Mouse (Mus musculus) limb, embryonic 12.5 days (tissue): ENCODE measurements around the gene Akap13. TPM values are rescaled to one million over a fixed set of nuclear protein-coding genes. Genes with fewer than 3 reads are reported as not detected.
A peak's percentile ranks its signal among the peaks of the same experiment; 100 is the strongest.

Experiments used
- ATAC-seq: fragments of 200-750 bp; cut with Nextera tagmentation; 2 replicates; pipeline ENCODE4 v1.8.0; 2017; ENCODE audit warnings: low read depth, moderate TSS enrichment; ENCODE audit not compliant: insufficient number of reproducible peaks, insufficient read depth, low FRiP score, low TSS enrichment
- H3K27ac ChIP-seq: fragments of 300-500 bp; sonication (generic); 2 replicates; pipeline ENCODE4 v1.5.1; 2016; ENCODE audit warnings: mild to moderate bottlenecking, moderate library complexity
- H3K27me3 ChIP-seq: fragments of 300-500 bp; sonication (generic); 2 replicates; pipeline ENCODE4 v1.6.1; 2016; ENCODE audit warnings: mild to moderate bottlenecking, moderate library complexity
- H3K36me3 ChIP-seq: fragments of 300-500 bp; sonication (generic); 2 replicates; pipeline ENCODE4 v1.6.1; 2016; ENCODE audit warnings: mild to moderate bottlenecking, moderate library complexity
- H3K4me1 ChIP-seq: fragments of 300-500 bp; sonication (generic); replicated peaks from 2 replicates; pipeline ENCODE4 v1.6.1; 2016
- H3K4me2 ChIP-seq: fragments of 300-500 bp; sonication (generic); 2 replicates; pipeline ENCODE4 v1.6.1; 2016; ENCODE audit warnings: mild to moderate bottlenecking, moderate library complexity
- H3K4me3 ChIP-seq: fragments of 300-500 bp; sonication (generic); replicated peaks from 2 replicates; pipeline ENCODE4 v1.5.1; 2016; ENCODE audit warnings: mild to moderate bottlenecking
- H3K9ac ChIP-seq: fragments of 300-500 bp; sonication (generic); replicated peaks from 2 replicates; pipeline ENCODE4 v1.6.1; 2016; ENCODE audit warnings: mild to moderate bottlenecking, moderate library complexity
- H3K9me3 ChIP-seq: fragments of 300-500 bp; sonication (generic); 2 replicates; pipeline ENCODE4 v1.6.1; 2016; ENCODE audit warnings: mild to moderate bottlenecking, moderate library complexity
- WGBS: fragments of 180-500 bp; shearing (Covaris S2); methylation state at CpG from one replicate; pipeline ENCODE4 v1.1.7; 2016; 5-methylcytosine and 5-hydroxymethylcytosine counted together
- polyA plus RNA-seq: library from polyadenylated mRNA; unstranded; fragments of >200 nt; fragmentation: Nextera tagmentation; extraction: Ambion mirVana; gene quantifications from 2 replicates; pipeline ENCODE4 v1.2.1, GENCODE M21; 2016

Gene Akap13
- polyA plus RNA-seq, 1 experiment from 2014 or later, result 44.9 TPM

DNA sequence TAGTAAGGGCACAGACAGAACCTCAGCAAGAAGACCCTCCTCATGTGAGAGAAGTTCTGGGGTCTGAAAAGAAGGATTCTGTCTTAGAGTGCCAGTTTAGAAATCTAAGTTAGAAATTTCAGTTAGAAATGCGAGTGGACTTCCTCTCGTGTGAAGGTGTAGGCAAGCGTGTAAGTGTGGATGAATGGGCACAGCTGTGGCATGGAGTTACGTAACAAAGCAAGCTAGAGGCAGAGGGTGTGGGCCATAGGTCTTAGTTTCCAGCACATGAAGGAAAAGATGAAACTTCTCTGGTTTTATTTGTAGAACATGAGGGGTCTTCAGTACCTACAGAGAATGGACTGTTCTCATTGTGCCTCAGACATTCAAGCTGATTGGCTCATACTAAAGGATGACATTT is 112.9 kb downstream of the Akap13 start:
- Histone ChIP-seq H3K4me3 (no peak overlapping the region), H3K27me3 (no peaks in the 10 kb centered on the region)
- WGBS, result 87% methylated on average over 4 of the region's 4 CpGs

DNA sequence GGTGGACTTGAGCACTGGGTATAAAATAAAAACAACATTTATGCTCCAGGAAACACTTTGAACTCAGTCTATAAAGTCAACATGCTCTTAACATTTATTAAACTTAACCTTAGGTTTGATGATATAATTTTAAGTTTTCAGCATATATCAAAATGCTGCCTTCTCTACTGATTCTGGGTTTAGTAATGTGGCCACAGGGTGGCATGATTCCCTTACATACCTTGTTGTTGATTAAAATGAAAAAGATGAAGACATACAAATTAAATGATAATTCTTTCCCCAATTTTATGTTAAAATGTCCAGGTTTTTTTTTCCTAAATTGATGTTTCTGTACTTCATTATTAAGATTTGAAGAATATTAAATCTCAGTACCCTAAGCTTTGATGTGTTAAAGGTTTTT is 113.5 kb downstream of the Akap13 start:
- Histone ChIP-seq H3K27ac (no peak overlapping the region), H3K36me3 (0 out of 2 replicates have a peak, but pooled peaks cover 3% of the 10 kb centered on the region), H3K9ac (no peak overlapping the region), H3K27me3 (no peaks in the 10 kb centered on the region), H3K9me3 (no peaks in the 10 kb centered on the region), H3K4me2 (no peak overlapping the region), H3K4me1 (no peaks in the 10 kb centered on the region), H3K4me3 (no peak overlapping the region)
- ATAC-seq, result no peak

More for the DNA sequence above, 112.9 kb downstream of the Akap13 start:
- no peak overlapping the region for H3K27ac ChIP-seq
- H3K4me2 ChIP-seq, result no peak overlapping the region
- no peaks in the 10 kb centered on the region for H3K4me1 ChIP-seq
- no peak overlapping the region for H3K9ac ChIP-seq
- H3K36me3 ChIP-seq, result 0 out of 2 replicates have a peak, but pooled peaks cover 3% of the 10 kb centered on the region
- H3K9me3 ChIP-seq, result no peaks in the 10 kb centered on the region
- ATAC-seq, result no peak

- Histone ChIP-seq H3K4me1 (peaks cover 7% of the 10 kb centered on the region), H3K9me3 (no peaks in the 10 kb centered on the region), H3K27me3 (no peaks in the 10 kb centered on the region), H3K9ac (no peak overlapping the region), H3K36me3 (0 out of 2 replicates have a peak, but pooled peaks cover 3% of the 10 kb centered on the region), H3K27ac (no peak overlapping the region), H3K4me2 (no peak overlapping the region), H3K4me3 (no peak overlapping the region)
- WGBS, result 89% methylated on average over 3 of the region's 3 CpGs
- ATAC-seq, result no peak
These were observed 114.9 kb downstream of the Akap13 start for GRCm38 (mm10) chr7:75570218-75570617.

DNA sequence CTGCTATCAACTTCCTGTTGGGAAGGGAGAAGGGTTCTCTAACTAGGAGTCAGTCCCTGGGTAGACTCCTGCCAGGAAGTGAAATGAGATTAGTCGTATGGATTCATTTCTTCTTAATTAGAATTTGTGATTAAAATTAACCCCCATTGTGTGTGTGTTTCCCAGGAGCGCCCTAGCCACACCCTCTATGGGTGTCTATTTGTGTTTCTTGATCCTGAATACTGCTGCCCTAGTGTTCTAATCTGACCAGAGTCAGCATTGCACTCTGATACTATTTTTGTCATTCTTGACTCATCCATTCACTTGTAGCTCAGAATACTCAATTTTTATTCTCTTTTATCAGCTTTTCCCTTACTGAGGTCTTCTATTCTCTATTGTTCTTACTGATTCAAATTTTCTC is 115.7 kb downstream of the Akap13 start:
- H3K9me3 ChIP-seq, result no peaks in the 10 kb centered on the region
- ATAC-seq, result no peak
- H3K4me2 ChIP-seq, result no peak overlapping the region
- peaks cover 15% of the 10 kb centered on the region for H3K4me1 ChIP-seq
- H3K4me3 ChIP-seq, result no peak overlapping the region
- H3K27ac ChIP-seq, result no peak overlapping the region
- no peak overlapping the region for H3K9ac ChIP-seq
- H3K36me3 ChIP-seq, result 0 out of 2 replicates have a peak, but pooled peaks cover 3% of the 10 kb centered on the region
- 86% methylated on average over 2 of the region's 2 CpGs for WGBS
- H3K27me3 ChIP-seq, result no peaks in the 10 kb centered on the region

DNA sequence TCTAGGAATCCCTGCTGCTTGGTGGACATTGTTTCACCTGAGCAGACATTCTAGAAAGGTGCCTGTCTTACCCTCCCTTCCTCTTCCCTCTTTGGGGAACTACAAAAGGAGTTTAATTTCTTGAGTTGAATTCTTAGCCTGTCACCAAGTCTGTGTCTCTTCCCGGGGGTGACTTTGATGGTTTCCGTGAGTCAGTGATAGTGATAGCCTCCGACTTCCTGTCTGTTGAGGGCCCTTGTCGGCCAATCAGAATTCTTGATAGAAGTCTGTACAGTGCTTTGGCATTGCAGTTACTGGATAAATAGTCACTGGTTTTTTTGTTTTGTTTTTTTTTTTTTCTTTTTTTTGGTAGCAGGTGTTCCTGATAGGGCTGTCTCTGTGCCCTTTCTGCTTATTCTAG is 116.8 kb downstream of the Akap13 start:
- 0 out of 2 replicates have a peak, but pooled peaks cover 7% of the 10 kb centered on the region for H3K36me3 ChIP-seq
- no peak for ATAC-seq
- H3K27ac ChIP-seq, result no peak overlapping the region
- peaks cover 15% of the 10 kb centered on the region for H3K4me1 ChIP-seq
- H3K9me3 ChIP-seq, result no peaks in the 10 kb centered on the region
- no peak overlapping the region for H3K4me3 ChIP-seq
- no peaks in the 10 kb centered on the region for H3K27me3 ChIP-seq
- H3K4me2 ChIP-seq, result no peak overlapping the region
- WGBS, result 95% methylated on average over 4 of the region's 4 CpGs
- H3K9ac ChIP-seq, result no peak overlapping the region

GRCm38 (mm10) chr7:75575120-75575649 is 119.9 kb downstream of the Akap13 start:
- no peak for ATAC-seq
- peak overlapping the region; percentile 70; the same call in 1 of the 2 replicates for H3K27ac ChIP-seq
- no peaks in the 10 kb centered on the region for H3K9me3 ChIP-seq

DNA sequence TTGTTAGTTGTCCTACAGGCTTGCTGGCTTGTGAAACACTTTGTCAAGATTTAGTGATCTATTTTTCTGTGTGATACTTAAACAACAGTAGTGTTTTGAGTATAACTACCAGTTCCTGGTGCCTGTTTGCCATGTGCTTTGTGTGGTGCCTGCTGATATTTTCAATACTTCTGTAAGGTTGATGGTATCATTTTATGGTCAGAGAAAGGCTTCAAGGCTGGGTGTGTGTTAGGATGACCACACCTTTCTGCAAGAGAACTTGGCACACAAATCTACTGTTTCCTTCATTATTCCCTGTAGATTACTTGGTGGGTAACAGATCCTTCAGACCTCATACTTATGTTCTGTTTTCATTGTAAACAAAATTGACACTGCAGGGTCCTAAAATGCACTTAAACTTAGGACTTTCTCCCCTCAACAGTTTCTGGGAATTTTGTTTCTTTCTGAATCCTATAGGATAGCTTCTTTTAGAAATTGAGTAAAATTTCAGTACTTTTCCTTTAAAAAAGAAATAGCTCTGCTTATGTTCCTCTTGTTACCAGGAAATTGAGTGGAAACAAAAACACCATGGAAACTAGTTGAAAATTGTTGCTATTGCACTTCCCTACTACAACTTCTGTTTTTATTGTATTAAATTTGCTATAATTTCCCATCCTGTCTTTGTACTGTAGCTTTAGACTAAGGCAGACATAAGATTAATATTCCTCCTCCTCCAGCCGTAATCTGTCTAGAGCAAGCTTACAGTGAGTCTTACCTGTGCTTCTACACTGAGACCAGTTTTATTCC is 120.7 kb downstream of the Akap13 start:
- no peak overlapping the region for H3K4me3 ChIP-seq
- H3K27me3 ChIP-seq, result no peaks in the 10 kb centered on the region
- ATAC-seq, result no peak
- peaks cover 22% of the 10 kb centered on the region for H3K36me3 ChIP-seq
- no peak overlapping the region for H3K9ac ChIP-seq
- H3K9me3 ChIP-seq, result no peaks in the 10 kb centered on the region
- H3K4me1 ChIP-seq, result peaks cover 15% of the 10 kb centered on the region
- WGBS, result 88% methylated on average over 1 of the region's 1 CpGs
- H3K27ac ChIP-seq, result 0 out of 2 replicates have a peak overlapping the region, but pooled peaks have one; percentile 12
- H3K4me2 ChIP-seq, result no peak overlapping the region

More at GRCm38 (mm10) chr7:75575120-75575649, 119.9 kb downstream of the Akap13 start:
- peaks cover 15% of the 10 kb centered on the region for H3K36me3 ChIP-seq
- 24% methylated on average over 9 of the region's 9 CpGs for WGBS
- no peak overlapping the region for H3K9ac ChIP-seq
- H3K4me3 ChIP-seq, result no peak overlapping the region
- no peaks in the 10 kb centered on the region for H3K27me3 ChIP-seq
- H3K4me2 ChIP-seq, result no peak overlapping the region; the same call in 1 of the 2 replicates
- peaks cover 15% of the 10 kb centered on the region for H3K4me1 ChIP-seq

DNA sequence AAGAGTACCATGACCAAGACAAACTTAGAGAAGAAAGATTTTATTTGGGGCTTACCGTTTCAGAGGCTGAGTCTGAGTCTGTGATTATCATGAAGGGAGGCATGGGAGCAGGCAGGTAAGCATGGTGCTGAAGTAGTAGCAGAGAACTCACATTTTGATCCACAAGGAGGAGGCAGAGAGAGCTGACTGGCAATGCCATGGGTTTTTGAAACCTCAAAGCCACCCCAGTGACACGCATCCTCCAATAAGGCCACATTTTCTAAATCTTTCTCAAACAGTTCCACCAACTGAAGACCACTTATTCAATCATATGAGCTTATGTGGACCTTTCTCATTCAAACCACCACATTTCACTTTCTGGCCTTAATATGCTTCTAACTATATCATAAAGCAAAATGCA is 121.5 kb downstream of the Akap13 start:
- peaks cover 15% of the 10 kb centered on the region for H3K4me1 ChIP-seq
- no peaks in the 10 kb centered on the region for H3K9me3 ChIP-seq
- 98% methylated on average over 2 of the region's 2 CpGs for WGBS
- H3K4me3 ChIP-seq, result no peak overlapping the region
- no peak for ATAC-seq
- no peak overlapping the region for H3K4me2 ChIP-seq
- no peaks in the 10 kb centered on the region for H3K27me3 ChIP-seq
- peaks cover 24% of the 10 kb centered on the region for H3K36me3 ChIP-seq
- H3K9ac ChIP-seq, result no peak overlapping the region
- H3K27ac ChIP-seq, result no peak overlapping the region

DNA sequence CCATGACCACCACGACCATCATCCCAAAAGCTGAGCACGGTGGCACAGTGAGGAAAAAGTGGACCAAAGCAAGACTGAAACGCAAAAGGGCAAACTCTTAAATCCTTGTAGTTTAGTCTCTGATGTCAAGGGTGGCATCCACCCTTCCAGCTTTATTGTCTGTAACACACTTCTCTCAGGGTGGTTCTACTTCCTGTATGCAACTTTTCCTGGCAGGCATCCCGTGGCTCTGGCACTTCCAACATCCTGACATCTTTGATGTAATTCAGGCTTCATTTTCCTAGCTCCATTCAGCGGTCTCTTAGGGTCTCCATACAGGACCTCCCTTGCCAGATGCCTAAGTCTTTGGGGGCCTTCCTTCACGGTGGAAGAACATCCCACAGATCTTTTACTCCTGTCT is 122.0 kb downstream of the Akap13 start:
- no peak for ATAC-seq
- Histone ChIP-seq H3K4me1 (peaks cover 15% of the 10 kb centered on the region), H3K27me3 (no peaks in the 10 kb centered on the region), H3K4me2 (no peak overlapping the region), H3K9me3 (no peaks in the 10 kb centered on the region), H3K9ac (no peak overlapping the region), H3K36me3 (peaks cover 29% of the 10 kb centered on the region), H3K27ac (no peak overlapping the region), H3K4me3 (no peak overlapping the region)
- WGBS, result 85% methylated on average over 6 of the region's 6 CpGs

DNA sequence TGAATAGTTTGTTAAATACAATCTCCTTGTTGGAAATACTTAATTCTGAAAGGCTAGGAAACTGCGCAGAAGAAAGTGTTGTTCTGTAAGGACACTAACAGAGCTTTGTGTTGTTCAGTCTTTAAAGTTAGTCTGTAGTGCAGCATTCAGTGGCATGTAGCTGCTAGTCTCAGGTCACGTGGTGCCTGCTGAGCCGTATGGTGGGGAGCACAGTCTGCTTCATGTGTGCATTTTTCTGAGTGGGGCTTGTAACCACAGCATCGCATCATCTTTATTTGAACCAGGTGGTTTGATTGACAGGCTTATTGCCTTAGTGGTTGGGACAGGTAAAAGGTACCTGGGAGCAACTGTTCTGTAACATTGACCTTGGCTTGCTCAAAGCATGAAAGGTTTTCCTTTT is 123.3 kb downstream of the Akap13 start:
- H3K27ac ChIP-seq, result no peak overlapping the region
- H3K9ac ChIP-seq, result no peak overlapping the region
- peaks cover 15% of the 10 kb centered on the region for H3K4me1 ChIP-seq
- H3K4me3 ChIP-seq, result no peak overlapping the region
- H3K36me3 ChIP-seq, result peaks cover 35% of the 10 kb centered on the region
- no peaks in the 10 kb centered on the region for H3K9me3 ChIP-seq
- no peaks in the 10 kb centered on the region for H3K27me3 ChIP-seq
- ATAC-seq, result no peak
- H3K4me2 ChIP-seq, result no peak overlapping the region
- WGBS, result 83% methylated on average over 4 of the region's 4 CpGs

DNA sequence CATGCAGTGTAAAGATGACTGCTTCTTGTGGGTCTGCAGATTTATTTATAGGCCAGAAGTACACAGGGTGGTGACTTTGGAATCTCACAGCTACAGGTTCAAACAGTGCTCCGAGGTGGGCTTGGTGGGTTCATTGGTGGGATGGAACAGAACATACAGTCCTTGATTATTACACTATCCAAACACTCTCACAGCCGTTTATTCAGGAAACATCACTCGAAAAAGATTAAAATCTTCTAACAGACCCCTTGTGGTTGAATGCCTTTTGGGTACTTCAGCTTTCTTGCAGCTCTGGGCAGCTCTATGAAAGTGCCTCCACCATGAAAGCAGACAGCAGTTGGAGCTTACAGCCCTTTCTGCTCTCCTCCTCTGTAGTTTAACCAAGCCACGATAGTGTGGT is 126.8 kb downstream of the Akap13 start:
- Histone ChIP-seq H3K9me3 (no peaks in the 10 kb centered on the region), H3K27ac (no peak overlapping the region), H3K27me3 (no peaks in the 10 kb centered on the region), H3K4me1 (peaks cover 11% of the 10 kb centered on the region; the same call in 1 of the 2 replicates), H3K36me3 (peaks cover 38% of the 10 kb centered on the region), H3K9ac (no peak overlapping the region), H3K4me3 (no peak overlapping the region), H3K4me2 (no peak overlapping the region)
- no peak for ATAC-seq
- WGBS, result 85% methylated on average over 4 of the region's 4 CpGs
